Mouse (Mus musculus) megakaryocyte, adult 5-6 weeks (primary cell): ENCODE results near the gene Tpm4. TPM values are rescaled to one million over a fixed set of nuclear protein-coding genes. Genes with fewer than 3 reads are reported as not detected.

Source experiments
- ATAC-seq: 2 replicates; pipeline ENCODE4 v1.8.0; 2016; ENCODE audit warnings: mild to moderate bottlenecking, inconsistent platforms; ENCODE audit not compliant: poor library complexity, severe bottlenecking
- total RNA-seq, 2 experiments: library from RNA; stranded (forward) in 1 of 2; stranded (reverse) in 1 of 2; fragments of 153-499, 151-499 nt in 1 of 2; fragments of 221-1000, 200-1000 nt in 1 of 2; gene quantifications; 2 replicates each; pipeline versions ENCODE4 v1.2.3 to v1.2.4; 2015 to 2017

Gene Tpm4
- total RNA-seq, 2 experiments from 2014 or later: 308 to 545 TPM

DNA sequence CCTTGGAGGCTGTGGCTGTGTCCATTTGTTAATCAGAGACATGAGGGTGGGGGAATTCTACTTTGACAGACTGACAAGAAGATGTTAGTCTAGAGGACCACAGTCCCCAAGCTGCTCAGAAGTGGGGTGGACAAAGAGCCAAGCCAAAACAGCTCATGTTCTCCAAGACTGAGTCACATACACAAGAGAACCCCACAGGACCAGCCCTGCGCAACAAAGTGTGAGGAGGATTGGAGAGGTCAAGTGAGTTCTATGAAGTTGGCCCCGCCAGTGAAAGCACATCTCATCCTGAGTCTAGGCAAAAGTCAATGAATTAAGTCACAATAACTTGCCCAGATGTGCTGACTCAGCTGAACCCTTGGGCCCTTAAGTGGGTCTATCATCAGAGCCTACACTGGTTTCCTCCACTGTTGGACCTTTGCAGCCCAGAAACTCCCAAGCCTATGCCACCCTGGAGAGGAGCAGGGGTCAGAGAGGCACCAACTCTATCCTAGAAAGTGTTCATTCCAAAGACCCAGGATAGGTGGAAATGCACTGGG is 53.1 kb downstream of the Tpm4 start:
- ATAC-seq: no peak

DNA sequence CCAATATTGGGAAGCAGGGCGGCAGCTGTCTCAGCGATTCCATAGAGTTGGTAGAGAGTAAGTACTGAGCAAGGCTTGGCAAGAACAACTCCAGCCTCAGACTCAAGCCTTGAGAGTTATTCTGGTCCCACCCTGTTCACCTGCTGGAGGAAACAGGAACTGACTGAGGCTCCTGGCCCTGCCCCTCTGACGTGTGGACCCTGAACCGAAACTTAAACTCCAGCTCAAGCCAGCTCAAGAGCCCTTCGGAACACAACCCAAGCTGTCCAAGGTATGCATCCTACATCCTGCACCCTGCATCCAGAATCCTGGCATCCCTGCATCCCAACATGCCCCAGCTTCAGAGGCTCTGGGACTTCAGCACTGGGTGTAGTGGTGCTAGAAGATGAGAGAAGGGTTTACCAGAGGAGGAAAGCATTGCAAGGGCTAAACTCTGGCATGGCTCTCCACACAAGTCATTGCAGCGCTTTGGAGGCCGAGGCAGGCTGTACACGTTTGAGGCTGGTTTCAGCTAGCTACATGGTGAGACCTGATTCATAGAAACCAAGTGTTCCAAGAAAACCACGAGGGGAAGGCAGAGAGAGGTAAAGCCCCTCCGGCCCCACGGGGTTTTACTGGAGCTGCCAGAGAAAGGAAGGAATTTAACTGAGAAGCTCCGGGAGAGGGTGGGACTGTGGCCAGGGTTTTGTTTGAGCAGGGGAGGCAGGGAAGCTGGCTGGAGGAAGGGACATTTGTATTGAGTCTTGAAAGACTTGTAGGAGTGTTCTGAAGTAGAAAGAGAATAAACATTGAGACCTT is 54.8 kb downstream of the Tpm4 start, which contains the start of gene Hsh2d:
Gene Hsh2d (plus strand): TSS at position 222 of the 798 bp plus-strand sequence.
- ATAC-seq: peak; percentile 96

DNA sequence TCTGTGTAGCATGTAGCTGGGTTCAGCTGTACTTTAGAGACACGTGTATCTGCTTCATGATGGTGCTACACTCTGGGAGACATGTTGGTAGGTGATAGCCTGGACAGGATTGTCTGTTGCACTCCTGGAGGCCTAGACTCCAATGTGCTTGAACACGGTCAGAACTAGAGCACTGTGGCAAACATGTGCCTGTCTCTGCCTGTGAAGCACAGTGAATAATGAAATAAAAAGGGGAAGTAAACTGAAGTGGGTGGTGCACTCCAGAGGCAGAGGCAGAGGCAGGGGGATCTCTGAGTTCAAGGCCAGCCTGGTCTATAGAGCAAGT is 55.4 kb downstream of the Tpm4 start:
- ATAC-seq: peak; percentile 75

DNA sequence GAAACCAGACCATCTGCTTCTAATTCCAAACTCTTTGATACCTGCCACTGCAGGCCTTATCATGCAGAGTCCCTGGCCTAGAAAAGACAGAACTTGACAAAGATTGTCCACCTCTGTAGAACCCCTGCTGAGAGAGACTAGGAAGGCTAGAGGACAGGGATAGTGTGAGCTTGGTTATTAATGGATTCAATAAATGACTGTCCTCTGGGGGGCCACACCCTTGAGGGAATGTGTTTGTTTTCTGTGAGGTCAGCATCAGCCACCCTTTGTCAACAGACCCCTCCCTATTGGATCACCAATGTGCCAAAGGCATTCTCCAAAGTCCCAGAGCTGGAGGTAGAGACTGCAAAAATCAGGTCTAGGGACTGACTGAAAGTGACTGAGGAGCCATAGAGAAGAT is 57.3 kb downstream of the Tpm4 start:
- no peak for ATAC-seq

DNA sequence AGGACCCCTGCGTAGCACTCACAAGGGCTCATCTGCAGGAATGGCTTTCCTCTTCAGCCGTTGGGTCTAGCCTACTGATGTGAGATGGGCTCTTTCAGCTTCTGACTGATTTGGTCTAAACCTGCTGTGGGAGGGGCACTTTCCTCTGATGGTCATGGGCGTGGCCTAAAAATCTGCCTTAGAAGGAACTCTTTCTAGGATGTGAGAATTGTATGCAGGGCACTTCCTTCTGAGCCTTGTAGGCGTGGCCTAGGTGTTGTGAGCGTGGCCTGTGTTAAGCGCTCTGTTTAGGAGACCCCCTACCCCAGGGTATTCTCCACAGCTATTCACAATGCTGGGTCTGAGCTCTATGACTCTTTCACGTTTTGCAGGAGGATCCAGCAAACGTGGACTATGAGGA is 63.2 kb downstream of the Tpm4 start:
- peak; percentile 81 for ATAC-seq

Other genes with a start within 250 kb of the Tpm4 start
- 2.9 and 4.6 TPM in 2 replicates for gene Zfp882, start 226.4 kb upstream of the Tpm4 start, total RNA-seq (2015)
- gene Zfp882, start 226.4 kb upstream of the Tpm4 start, total RNA-seq (2017): 2.1 and 5.1 TPM in 2 replicates
- gene Zfp617, start 226.3 kb upstream of the Tpm4 start, total RNA-seq (2015): 17.7 and 22.3 TPM in 2 replicates
- gene Zfp617, start 226.3 kb upstream of the Tpm4 start, total RNA-seq (2017): 14.8 and 16.0 TPM in 2 replicates
- gene Zfp961, start 183.9 kb upstream of the Tpm4 start, total RNA-seq (2015): 31.4 and 34.4 TPM in 2 replicates
- gene Zfp961, start 183.9 kb upstream of the Tpm4 start, total RNA-seq (2017): 23.1 and 25.4 TPM in 2 replicates
- gene Cyp4f18, start 125.3 kb upstream of the Tpm4 start, total RNA-seq (2015): 107 and 114 TPM in 2 replicates
- gene Cyp4f18, start 125.3 kb upstream of the Tpm4 start, total RNA-seq (2017): 65.9 and 74.6 TPM in 2 replicates
- gene Olfr372, start 93.8 kb upstream of the Tpm4 start, total RNA-seq (2015): not detected in 2 replicates
- gene Olfr372, start 93.8 kb upstream of the Tpm4 start, total RNA-seq (2017): 0.18 and 0.37 TPM in 2 replicates
- gene Olfr373, start 51.8 kb upstream of the Tpm4 start, total RNA-seq (2015): not detected in 2 replicates
- gene Olfr373, start 51.8 kb upstream of the Tpm4 start, total RNA-seq (2017): not detected in 2 replicates
- gene Olfr374, start 27.9 kb upstream of the Tpm4 start, total RNA-seq (2015): not detected in 2 replicates
- gene Olfr374, start 27.9 kb upstream of the Tpm4 start, total RNA-seq (2017): not detected in 2 replicates
- gene Rab8a, start 26.2 kb downstream of the Tpm4 start, total RNA-seq (2015): 63.8 and 66.5 TPM in 2 replicates
- gene Rab8a, start 26.2 kb downstream of the Tpm4 start, total RNA-seq (2017): 436 and 580 TPM in 2 replicates
- 8.3 and 12.3 TPM in 2 replicates for gene Hsh2d, start 54.7 kb downstream of the Tpm4 start, total RNA-seq (2015)
- gene Hsh2d, start 54.7 kb downstream of the Tpm4 start, total RNA-seq (2017): 6.7 and 6.9 TPM in 2 replicates
- gene Cib3, start 77.9 kb downstream of the Tpm4 start, total RNA-seq (2015): 0.21 TPM in 1 of 2 replicates, not detected in the other
- gene Cib3, start 77.9 kb downstream of the Tpm4 start, total RNA-seq (2017): 0.16 and 0.55 TPM in 2 replicates
- not detected in 2 replicates for gene Gm11034, start 78.7 kb downstream of the Tpm4 start, total RNA-seq (2015)
- not detected in 2 replicates for gene Gm11034, start 78.7 kb downstream of the Tpm4 start, total RNA-seq (2017)
- 68.0 and 69.3 TPM in 2 replicates for gene Fam32a, start 84.8 kb downstream of the Tpm4 start, total RNA-seq (2015)
- gene Fam32a, start 84.8 kb downstream of the Tpm4 start, total RNA-seq (2017): 57.1 and 62.0 TPM in 2 replicates
- 91.5 and 106 TPM in 2 replicates for gene Ap1m1, start 105.0 kb downstream of the Tpm4 start, total RNA-seq (2015)
- gene Ap1m1, start 105.0 kb downstream of the Tpm4 start, total RNA-seq (2017): 53.1 and 76.1 TPM in 2 replicates
- gene Gm10282, start 170.3 kb downstream of the Tpm4 start, total RNA-seq (2015): 40.0 and 43.6 TPM in 2 replicates
- gene Gm10282, start 170.3 kb downstream of the Tpm4 start, total RNA-seq (2017): 40.6 and 43.1 TPM in 2 replicates
- gene Klf2, start 184.1 kb downstream of the Tpm4 start, total RNA-seq (2015): 70.6 and 72.1 TPM in 2 replicates
- 18.9 and 25.5 TPM in 2 replicates for gene Klf2, start 184.1 kb downstream of the Tpm4 start, total RNA-seq (2017)